7 mouse cellular contexts compared by ENCODE assay signal in genomic region chr13:43795334-43795733, GRCm38 (mm10). TPM values are rescaled to one million over a fixed set of nuclear protein-coding genes. Genes with fewer than 3 reads are reported as not detected.
DNase-seq lines count a peak whose midpoint lies in the region; ATAC-seq lines count a peak whose summit lies in the region.

No protein-coding gene starts in this region.

- no peak overlapping the region for H3K4me3 ChIP-seq in hindbrain, embryonic 11.5 days (ENCODE audit: low read depth, low read length)
- no peak overlapping the region for H3K4me3 ChIP-seq in hindbrain, embryonic 13.5 days
- H3K4me3 ChIP-seq in embryonic facial prominence, embryonic 11.5 days (ENCODE audit: low read depth, low read length) = no peak overlapping the region

- H3K9me3 ChIP-seq in hindbrain, embryonic 11.5 days (ENCODE audit: control insufficient read depth, low read length) = no peaks in the 10 kb centered on the region
- no peaks in the 10 kb centered on the region for H3K9me3 ChIP-seq in hindbrain, embryonic 13.5 days
- H3K9me3 ChIP-seq in embryonic facial prominence, embryonic 11.5 days (replicated peaks; ENCODE audit: control insufficient read depth, low read length) = no peaks in the 10 kb centered on the region

- 65% methylated on average over 8 of the region's 8 CpGs for WGBS in hindbrain, embryonic 11.5 days
- 57% methylated on average over 8 of the region's 8 CpGs for WGBS in hindbrain, embryonic 13.5 days
- 46% methylated on average over 8 of the region's 8 CpGs for whole genome bisulfite sequencing in embryonic facial prominence, embryonic 11.5 days

- H3K36me3 ChIP-seq in hindbrain, embryonic 11.5 days (ENCODE audit: control insufficient read depth, insufficient read depth, low read length) = no peaks in the 10 kb centered on the region
- no peaks in the 10 kb centered on the region for H3K36me3 ChIP-seq in hindbrain, embryonic 13.5 days
- H3K36me3 ChIP-seq in embryonic facial prominence, embryonic 11.5 days (replicated peaks; ENCODE audit: control insufficient read depth, insufficient read depth, low read depth, low read length) = no peaks in the 10 kb centered on the region

- no peak overlapping the region for H3K4me2 ChIP-seq in hindbrain, embryonic 11.5 days (replicated peaks; ENCODE audit: low read depth, low read length)
- H3K4me2 ChIP-seq in hindbrain, embryonic 13.5 days = no peak overlapping the region
- H3K4me2 ChIP-seq in embryonic facial prominence, embryonic 11.5 days (ENCODE audit: low read depth, low read length) = no peak overlapping the region

- no peaks in the 10 kb centered on the region for H3K27me3 ChIP-seq in hindbrain, embryonic 11.5 days (ENCODE audit: control insufficient read depth, insufficient read depth, low read length)
- no peaks in the 10 kb centered on the region for H3K27me3 ChIP-seq in hindbrain, embryonic 13.5 days
- H3K27me3 ChIP-seq in embryonic facial prominence, embryonic 11.5 days (ENCODE audit: control insufficient read depth, insufficient read depth, low read length) = no peaks in the 10 kb centered on the region

- ATAC-seq in hindbrain, embryonic 11.5 days (ENCODE audit: low FRiP score) = no peak
- ATAC-seq in hindbrain, embryonic 13.5 days (ENCODE audit: low FRiP score) = no peak
- ATAC-seq in embryonic facial prominence, embryonic 11.5 days (replicated peaks; ENCODE audit: insufficient number of reproducible peaks, low FRiP score, low TSS enrichment, low read depth) = no peak
- ATAC-seq in megakaryocyte progenitor cell, adult 5-6 weeks (replicated peaks; ENCODE audit: poor library complexity) = no peak

- no peaks in the 10 kb centered on the region for H3K4me1 ChIP-seq in hindbrain, embryonic 11.5 days (replicated peaks; ENCODE audit: control insufficient read depth, insufficient read depth, low read length)
- H3K4me1 ChIP-seq in hindbrain, embryonic 13.5 days (replicated peaks) = no peaks in the 10 kb centered on the region; the same call in 1 of the 2 replicates
- no peaks in the 10 kb centered on the region for H3K4me1 ChIP-seq in embryonic facial prominence, embryonic 11.5 days (ENCODE audit: control insufficient read depth, insufficient read depth, low read length)

- DNase-seq in hindbrain, embryonic 11.5 days (ENCODE audit: low spot score) = peak; percentile 23
- peak; percentile 59 to 62 for DNase-seq in right cerebral cortex, postnatal 10 days (ENCODE audit: low spot score in 2 of 2)
- DNase-seq in right cerebral cortex, adult 18-20 months = no peak
- peak; percentile 54 for DNase-seq in embryonic facial prominence, embryonic 11.5 days (ENCODE audit: low spot score)
- peak; percentile 41 for DNase-seq in lung, postnatal 14 days

- no peak overlapping the region for H3K27ac ChIP-seq in hindbrain, embryonic 11.5 days (ENCODE audit: low read depth, low read length)
- H3K27ac ChIP-seq in hindbrain, embryonic 13.5 days = no peak overlapping the region
- no peak overlapping the region for H3K27ac ChIP-seq in embryonic facial prominence, embryonic 11.5 days (replicated peaks; ENCODE audit: low read depth, low read length)

- H3K9ac ChIP-seq in hindbrain, embryonic 11.5 days (ENCODE audit: low read depth, low read length) = no peak overlapping the region
- no peak overlapping the region for H3K9ac ChIP-seq in hindbrain, embryonic 13.5 days
- no peak overlapping the region for H3K9ac ChIP-seq in embryonic facial prominence, embryonic 11.5 days (replicated peaks; ENCODE audit: low read length)

RNA-seq across cellular contexts. Expression of gene Cd83, which starts 10.8 kb away (rescaled TPM):
- 10.1 and 11.5 TPM in 2 replicates for polyA plus RNA-seq in hindbrain, embryonic 11.5 days (2014; fragmentation: Nextera tagmentation; extraction: Ambion mirVana)
- 17.4 and 18.1 TPM in 2 replicates for polyA plus RNA-seq in hindbrain, embryonic 13.5 days (2015; fragmentation: Nextera tagmentation; extraction: Ambion mirVana)
- polyA plus RNA-seq in embryonic facial prominence, embryonic 11.5 days (2014; fragmentation: Nextera tagmentation; extraction: Ambion mirVana) = 8.0 and 8.2 TPM in 2 replicates
- total RNA-seq in megakaryocyte progenitor cell, adult 5-6 weeks (2015) = 0.88 TPM in 1 of 2 replicates, not detected in the other
- 0.37 TPM in 1 of 2 replicates, not detected in the other for total RNA-seq in megakaryocyte progenitor cell, adult 5-6 weeks (2017)
